Mouse (Mus musculus) megakaryocyte, adult 5-6 weeks (primary cell): Measurements from ENCODE around the gene Psmd1. TPM values are rescaled to one million over a fixed set of nuclear protein-coding genes. Genes with fewer than 3 reads are reported as not detected.

ENCODE experiments used
- ATAC-seq: 2 replicates; pipeline ENCODE4 v1.8.0; 2016; ENCODE audit warnings: mild to moderate bottlenecking, inconsistent platforms; ENCODE audit not compliant: poor library complexity, severe bottlenecking
- total RNA-seq, 2 experiments: library from RNA; stranded (forward) in 1 of 2; stranded (reverse) in 1 of 2; fragments of 153-499, 151-499 nt in 1 of 2; fragments of 221-1000, 200-1000 nt in 1 of 2; gene quantifications; 2 replicates each; pipeline versions ENCODE4 v1.2.3 to v1.2.4; 2015 to 2017

Psmd1 gene
- total RNA-seq (2015) (58.4 and 59.6 TPM in 2 replicates), total RNA-seq (2017) (89.5 and 91.9 TPM in 2 replicates)

- ATAC-seq, result peak; percentile 91
Measured at GRCm38 (mm10) chr1:86064271-86064991, at the start of gene Psmd1. TSS of gene Psmd1 (plus strand) at chr1:86064387.

DNA sequence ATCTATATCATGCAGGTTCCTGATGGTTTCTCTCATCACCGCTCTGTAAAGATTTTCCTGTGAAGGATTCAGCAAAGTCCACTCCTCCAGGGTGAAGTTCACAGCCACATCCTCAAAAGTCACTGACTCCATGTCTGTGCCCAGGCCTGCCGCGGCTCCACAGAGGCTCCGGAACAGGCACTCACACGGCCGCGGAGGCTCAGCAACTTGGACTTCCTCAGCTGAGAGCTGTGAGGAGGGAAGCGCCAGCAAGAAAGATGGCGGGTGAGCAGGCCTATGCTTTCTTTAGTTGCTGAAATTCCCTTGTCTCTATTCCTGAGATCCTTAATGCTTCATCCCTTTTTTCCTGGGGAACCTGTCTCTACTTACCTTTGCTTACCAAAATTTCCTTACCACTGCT is 48.4 kb upstream of the Psmd1 start:
- ATAC-seq, result peak; percentile 99

- ATAC-seq, result no peak
Measured at GRCm38 (mm10) chr1:86016516-86016915, 47.7 kb upstream of the Psmd1 start, which contains the start of gene Spata3. TSS of gene Spata3 (plus strand) at chr1:86016816.

GRCm38 (mm10) chr1:86018235-86019055 is 45.7 kb upstream of the Psmd1 start:
- peak; percentile 41; the same call in 1 of the 2 replicates for ATAC-seq

- peak; percentile 47 for ATAC-seq
Measured at GRCm38 (mm10) chr1:86021365-86021989, 42.7 kb upstream of the Psmd1 start.

- ATAC-seq, result no peak
Measured at GRCm38 (mm10) chr1:86032273-86032987, 31.8 kb upstream of the Psmd1 start.

GRCm38 (mm10) chr1:86038191-86038951 is 25.8 kb upstream of the Psmd1 start:
- ATAC-seq, result peak; percentile 64

DNA sequence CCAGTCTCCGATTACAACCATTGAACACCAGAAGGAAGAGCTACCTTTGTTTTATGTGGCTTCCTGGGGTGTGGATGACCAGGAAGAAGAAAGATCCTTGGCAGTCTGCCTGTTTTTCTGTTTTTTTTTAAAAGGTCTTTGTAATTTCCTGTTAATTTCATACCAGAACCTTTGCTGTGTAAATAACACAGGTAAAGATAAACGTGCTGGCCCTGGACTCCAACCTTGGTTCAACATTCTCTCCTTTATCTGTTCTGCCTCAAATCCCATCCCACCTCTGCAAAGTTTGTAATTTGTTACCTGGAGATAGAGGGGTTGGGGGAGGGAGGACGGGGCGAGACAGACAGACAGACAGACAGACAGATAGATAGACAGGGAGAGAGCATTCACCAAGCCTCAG is 24.1 kb upstream of the Psmd1 start:
- no peak for ATAC-seq

DNA sequence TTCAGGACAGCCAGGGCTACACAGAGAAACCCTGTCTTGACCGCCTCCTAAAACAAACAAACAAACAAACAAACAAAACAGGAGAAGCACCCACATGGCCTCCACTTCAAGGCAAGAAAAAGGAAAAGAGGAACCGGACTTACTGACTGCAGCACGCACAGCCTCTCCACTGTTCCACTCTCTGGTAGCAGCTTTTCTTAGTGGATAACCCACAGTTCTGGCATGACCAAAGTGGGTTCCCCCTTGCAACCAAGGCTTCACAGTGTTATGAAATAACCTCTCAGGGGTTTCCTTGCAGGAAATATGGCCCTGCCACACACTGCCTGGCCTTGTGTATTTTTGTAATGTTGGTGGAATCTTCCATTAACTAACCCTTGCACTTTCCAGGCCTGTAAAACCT is 23.4 kb upstream of the Psmd1 start:
- no peak for ATAC-seq

GRCm38 (mm10) chr1:86045056-86045455 is 19.1 kb upstream of the Psmd1 start:
- ATAC-seq, result no peak

- ATAC-seq, result peak; percentile 38
Measured at GRCm38 (mm10) chr1:86045848-86046805, 18.1 kb upstream of the Psmd1 start, which contains the start of gene 2810459M11Rik. TSS of gene 2810459M11Rik (plus strand) at chr1:86045863.

DNA sequence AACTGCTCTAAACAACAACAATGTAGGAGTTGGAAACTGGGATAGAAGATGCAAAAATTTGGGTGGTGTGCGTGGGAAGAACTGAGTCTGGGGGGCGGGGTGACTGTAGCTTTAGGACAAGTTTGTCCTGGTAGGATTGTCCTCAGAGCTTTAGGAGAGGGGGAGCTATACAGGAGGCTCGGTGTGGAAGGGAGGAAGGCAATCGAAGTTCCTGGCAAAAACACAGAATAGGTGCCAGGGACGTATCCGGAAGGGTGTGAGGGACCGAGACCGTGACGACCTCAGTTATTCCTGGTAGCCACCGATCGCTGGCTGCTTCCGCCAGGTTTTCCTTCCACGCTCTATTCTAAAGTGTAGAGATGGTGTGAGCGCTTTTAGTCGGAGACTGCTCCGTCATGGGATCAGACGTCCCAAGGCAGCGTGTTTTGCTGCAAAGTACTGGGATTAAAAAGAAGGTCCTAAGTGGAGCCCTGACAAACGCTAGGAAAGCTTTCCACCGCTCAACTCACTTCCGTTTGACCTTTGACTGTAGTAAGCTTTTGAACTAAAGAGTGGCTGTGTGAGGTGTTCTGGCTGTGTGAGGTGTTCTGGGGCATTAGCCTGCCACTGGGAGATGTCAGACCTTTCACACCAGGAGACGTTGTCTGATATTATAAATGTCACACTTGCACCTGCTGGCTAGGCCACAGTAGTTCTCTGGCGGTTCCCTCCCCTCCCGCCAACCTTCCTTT is 17.2 kb upstream of the Psmd1 start:
- no peak for ATAC-seq

GRCm38 (mm10) chr1:86048231-86048630 is 16.0 kb upstream of the Psmd1 start:
- peak; percentile 38 for ATAC-seq

DNA sequence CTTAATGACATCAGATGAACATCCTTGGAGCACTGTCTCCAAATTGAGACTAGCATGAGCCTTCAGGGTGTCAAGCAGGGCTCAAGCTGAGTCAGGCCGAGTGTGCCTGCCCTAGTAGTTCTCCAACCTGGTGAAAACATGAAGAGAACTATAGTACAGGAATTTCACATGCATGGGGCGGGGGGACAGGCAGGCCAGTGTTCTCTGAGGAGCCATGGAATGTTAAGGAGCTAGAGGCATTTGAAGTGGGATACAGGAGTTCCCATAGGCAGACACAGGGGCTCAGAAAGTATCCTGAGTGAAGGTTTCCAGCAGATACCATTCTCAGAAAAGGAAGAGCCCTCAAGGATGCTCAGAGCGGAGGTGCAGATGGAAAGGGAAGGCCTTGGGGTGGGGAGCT is 15.4 kb upstream of the Psmd1 start:
- ATAC-seq, result no peak

GRCm38 (mm10) chr1:86053198-86053921 is 10.8 kb upstream of the Psmd1 start:
- no peak for ATAC-seq

DNA sequence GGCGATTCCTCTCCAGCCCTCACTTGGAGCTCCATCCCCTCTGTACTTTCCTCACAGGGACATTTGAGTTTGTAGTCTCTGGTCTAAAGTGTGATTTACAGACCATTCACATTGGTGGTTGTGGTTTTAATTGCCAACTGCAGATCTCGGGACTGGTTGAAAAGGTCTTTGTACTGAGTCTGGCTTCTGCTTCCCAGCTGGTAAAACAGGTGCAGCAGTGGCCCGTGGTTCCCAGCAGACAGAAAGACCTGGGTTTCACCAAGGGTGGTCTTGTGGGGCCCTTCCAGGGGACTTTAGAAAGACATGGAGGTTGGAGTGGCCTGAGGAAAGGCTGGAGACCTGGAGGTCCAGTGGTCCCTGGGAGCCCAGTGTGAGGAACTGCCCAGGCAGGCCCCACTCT is 9.2 kb upstream of the Psmd1 start:
- ATAC-seq, result no peak

DNA sequence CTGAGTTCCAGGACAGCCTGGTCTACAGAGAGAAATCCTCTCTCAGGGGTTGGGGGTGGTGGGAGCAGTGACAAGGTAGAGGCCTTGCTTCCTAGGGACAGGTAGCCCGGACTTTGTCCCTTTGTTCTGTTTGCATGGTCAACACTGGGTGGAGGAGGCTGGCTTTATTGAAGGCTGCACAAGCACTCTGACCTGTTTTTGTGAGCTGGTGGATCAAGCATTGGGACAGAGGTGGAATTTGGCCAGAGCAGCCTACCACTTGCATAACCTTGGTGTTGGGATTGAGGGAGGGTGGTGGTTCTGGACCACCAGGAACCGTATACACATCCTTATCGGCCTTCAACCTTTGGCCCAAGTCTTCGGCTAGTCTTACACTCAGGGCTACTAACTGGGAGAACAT is 7.9 kb upstream of the Psmd1 start:
- ATAC-seq, result no peak
